Mouse (Mus musculus) fibroblast of lung, adult 2 months (primary cell): ENCODE measurements at regions not wholly inside any gene's neighbourhood (a gene's known extent, or its start where the extent isn't known, plus 50 kb on each side); places are given as distances from the start of the nearest gene placed in this dataset.
A peak's percentile ranks its signal among the peaks of the same experiment; 100 is the strongest.

Experiments
- DNase-seq: peaks from one replicate; pipeline ENCODE4 v3.0.0-alpha.2; 2011; ENCODE audit warnings: low read depth

DNA sequence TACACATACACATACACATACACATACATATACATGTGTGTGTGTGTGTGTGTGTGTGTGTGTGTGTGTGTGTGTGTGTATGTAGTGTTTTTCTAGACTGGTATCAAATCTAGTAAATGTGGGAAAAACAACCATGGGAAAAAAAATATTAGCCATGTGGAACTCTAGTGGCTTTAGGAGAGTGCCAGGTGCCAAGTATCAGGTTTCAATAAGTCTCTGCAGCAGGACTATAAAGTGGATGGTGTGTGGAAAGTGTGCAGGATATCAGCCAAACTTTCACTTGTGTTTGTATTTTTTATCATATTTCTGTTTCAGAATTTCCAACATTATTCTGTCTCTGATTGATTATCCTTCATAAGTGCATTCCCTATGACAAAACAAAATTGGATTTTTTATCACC lies 653.3 kb upstream of the Fam98a start:
- no peak for DNase-seq

DNA sequence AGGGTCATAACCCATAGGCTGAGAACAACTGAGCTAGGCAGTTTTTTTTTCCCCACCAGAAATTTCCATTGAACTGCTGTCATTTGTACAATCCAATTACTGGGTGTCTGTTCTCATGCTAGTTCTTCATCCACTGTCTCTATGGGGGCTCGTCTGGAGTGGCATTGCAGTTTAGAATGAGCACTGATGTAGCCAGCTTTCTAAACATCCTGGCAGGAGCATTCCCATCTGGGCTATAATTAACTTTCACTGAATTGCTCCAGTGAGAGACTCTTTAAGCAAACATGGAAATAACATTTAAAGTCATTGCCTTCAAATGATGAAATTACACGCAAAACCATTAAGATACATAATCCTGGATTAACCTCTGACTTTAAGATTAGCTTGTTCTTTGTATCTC lies 633.1 kb upstream of the Fam98a start:
- DNase-seq, result no peak

DNA sequence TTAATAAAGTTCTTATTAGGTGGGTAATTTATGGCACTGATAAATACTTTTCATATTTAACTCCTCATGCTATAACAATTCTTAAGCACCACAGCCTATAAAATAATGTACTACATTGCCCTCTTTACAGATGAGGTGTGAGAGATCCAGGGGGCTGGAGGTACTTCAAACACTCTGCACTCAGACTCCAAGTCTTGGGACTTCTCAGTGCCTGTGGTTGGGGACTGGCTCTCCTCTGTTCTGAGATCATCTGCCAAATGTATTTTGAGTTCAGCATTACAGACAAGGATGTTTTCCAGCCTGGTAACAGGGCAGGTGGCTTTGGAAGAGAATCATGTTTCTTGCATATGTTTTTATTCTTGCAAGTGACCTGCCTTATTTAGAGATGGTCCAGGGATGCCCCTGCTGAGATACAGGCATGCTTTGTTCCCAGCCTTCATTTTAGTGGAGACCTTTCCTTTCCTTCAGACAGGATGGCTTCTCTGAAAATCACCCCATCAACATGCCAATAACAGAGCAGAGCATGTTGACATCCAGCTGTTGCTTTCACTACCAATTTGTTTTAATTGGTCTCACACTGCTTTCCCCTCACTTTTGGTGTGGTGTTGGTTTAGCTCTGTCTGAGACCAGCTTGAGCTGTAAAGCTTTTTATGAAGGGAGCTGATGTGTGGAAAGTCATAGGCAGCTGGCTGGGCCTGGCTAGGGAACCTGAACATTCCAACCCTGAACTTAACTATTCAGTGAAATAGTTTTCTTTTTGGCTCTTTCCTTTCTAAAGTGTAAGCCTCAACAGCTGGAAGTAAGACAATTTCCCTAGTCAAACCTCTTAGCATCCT lies 585.1 kb upstream of the Fam98a start:
- DNase-seq, result no peak

- no peak for DNase-seq
These were observed 582.3 kb upstream of the Fam98a start for GRCm38 (mm10) chr17:76134030-76134429.

- peak; percentile 8 for DNase-seq
These were observed 573.5 kb upstream of the Fam98a start for GRCm38 (mm10) chr17:76125260-76125659.

DNA sequence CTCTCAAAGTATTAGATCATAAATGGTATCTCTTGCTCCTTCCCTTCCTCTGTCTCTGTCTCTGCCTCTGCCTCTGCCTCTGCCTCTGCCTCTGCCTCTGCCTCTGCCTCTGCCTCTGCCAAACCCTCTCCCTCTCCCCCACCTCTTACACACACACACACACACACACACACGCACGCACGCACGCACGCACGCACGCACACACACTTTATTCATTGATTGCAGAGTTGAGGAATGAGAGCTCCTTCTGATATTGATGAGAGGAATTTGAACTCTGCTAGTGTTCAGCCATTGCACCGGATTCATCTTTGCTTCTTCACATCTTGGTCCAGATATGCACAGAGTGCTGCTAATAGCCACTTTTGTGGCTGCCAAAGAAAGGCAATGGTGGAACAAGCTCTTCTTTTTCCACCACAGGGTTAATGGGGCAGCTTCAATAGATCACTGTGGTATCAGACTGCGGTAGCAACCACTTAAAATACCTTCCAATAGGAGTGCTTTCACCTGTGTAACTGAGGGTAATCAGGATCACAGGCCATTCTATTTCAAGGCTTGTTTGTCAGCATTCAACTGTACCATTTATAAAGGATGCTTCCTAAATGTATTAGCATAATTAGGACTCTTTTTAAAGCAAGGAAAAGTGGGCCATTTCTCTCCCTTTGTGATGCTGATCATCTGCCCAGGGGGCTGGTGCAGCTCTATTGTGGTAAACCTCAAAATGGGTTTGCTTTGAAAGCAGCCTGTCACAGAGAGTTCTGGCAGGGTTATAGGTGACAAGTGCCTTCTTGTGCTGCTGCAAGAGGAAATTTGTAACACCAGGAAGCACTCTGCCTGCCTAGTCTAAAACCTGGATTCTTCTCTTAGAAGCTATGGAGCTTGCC lies 559.8 kb upstream of the Fam98a start:
- no peak for DNase-seq

DNA sequence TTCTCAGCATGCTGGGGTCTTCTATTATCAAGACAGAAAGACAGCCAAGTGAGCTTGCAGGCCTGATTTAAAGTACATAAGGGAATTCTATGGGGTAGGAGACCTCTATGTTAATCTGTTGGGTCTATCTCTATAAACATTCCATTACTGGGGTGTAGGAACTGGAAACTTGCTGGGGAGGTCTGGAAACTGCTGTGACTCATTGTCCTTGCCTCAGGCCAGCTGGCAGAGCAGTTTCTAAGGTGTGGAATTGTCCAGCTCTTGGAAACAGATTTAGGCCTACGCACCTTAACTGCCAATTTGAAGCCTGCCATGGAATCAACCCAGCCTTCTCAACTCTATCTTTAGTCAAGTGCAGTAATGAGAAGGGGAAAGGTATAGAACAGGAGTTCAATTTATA lies 559.1 kb upstream of the Fam98a start:
- DNase-seq, result no peak

GRCm38 (mm10) chr17:76083536-76083935 lies 531.8 kb upstream of the Fam98a start:
- no peak for DNase-seq

DNA sequence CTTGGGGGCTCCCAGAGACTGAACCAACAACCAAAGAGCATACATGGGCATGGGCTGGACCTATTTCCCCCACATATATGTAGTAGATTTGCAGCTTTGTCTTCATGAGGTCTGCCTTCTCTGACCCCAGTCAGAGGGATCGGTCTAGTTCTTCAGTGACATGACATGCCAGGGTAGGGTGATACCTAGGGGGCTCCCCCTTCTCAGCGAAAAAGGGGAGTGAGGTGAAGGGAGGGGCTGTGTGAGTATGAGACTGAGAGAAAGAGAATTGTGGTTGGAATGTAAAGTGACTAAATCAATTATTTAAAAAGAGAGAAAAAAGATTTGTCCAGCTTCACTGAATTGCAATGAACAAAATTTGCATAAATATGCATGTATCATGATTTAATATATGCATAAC lies 530.0 kb upstream of the Fam98a start:
- no peak for DNase-seq

DNA sequence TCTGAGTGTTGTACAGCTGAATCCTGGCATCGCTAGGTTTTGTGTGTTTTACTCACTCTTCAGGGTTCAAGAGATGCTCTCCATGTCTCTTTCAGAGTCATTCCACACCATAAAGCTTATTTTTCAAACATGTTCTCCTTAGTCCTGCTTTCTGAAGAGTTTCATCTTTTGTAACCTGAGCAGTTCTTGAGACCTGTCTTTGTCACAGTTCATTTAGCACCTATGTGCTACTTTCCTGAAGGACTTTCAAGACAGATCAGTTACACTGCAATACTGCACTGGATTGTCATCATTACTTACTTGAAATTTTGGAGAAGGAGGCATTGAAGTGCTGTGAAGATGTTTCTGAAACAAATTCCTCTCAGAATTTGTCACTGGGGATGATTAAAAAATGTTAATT lies 494.7 kb upstream of the Fam98a start:
- DNase-seq, result no peak

- no peak for DNase-seq
These were observed 481.0 kb upstream of the Fam98a start for GRCm38 (mm10) chr17:76032710-76033109.

DNA sequence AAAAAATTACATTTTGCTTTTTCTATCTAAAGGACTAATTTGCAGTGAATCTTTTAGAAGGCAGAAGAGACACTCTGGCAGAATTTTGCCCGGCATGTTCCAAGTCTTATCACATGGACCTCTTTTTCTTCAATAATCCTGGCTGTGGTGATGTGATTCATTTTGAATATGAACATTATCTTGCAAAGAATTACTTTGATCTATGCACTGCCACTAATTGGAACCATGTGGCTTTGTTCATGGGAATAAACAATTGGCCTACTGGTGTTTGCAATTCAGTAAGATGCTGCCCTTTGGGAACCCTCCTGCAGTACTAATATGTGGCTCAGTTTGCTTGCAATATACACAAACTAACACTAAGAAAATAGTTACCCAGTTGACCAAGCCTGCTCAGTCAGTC lies 456.3 kb upstream of the Fam98a start:
- DNase-seq, result no peak

- no peak for DNase-seq
These were observed 451.1 kb upstream of the Fam98a start for GRCm38 (mm10) chr17:76002836-76003235.

GRCm38 (mm10) chr17:75961371-75961770 lies 409.6 kb upstream of the Fam98a start:
- DNase-seq, result no peak

DNA sequence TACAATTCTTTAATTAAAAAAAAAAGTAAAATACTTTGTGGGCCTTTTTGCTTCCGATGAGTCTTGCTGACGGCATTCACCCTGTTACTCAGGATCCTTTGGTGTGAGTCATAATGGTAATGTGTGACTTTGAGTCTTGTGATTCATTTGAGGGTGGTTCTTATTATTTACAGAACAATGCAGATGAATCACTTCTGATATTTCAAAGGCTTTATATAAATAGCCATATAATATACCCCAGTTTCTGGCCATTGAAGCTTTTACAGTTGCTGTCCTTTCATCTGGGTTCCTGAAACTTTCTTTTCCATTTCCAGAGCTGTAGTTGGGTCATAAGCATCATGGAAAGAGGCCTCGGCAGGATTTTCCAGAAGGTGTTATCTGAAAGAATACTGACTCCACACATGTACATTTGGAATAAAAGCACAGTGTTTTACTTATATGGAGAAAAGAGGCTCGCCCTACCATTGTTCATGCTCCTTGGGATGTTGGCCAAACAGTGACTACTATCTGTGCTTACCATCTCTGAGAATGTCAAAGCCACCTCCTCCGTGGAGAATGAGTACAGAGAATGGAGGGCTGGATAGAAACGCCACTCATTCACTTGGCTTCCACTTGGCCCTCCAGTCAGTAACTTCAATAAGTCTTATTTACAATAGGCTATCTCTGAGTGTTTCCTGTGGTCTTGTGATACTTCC lies 385.1 kb upstream of the Fam98a start:
- DNase-seq, result no peak

DNA sequence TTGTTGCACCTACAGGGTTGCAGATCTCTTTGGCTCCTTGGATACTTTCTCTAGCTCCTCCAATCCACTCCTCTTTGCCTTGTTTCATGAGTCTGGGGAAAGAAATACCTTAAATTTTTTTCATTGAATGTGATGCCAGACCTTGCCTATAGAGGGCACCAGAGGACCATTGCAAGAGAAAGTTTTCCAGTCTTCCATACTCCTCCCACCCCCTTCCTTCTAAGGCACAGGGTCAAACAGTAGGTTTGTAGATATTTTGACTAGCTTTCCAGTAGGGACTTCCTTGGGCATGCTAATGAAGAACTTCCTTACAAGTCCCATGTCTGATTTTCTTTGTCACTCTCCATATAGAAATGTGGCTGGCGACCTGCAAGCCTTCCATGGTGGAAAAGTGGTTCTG lies 379.3 kb upstream of the Fam98a start:
- DNase-seq, result no peak

GRCm38 (mm10) chr17:75920240-75920639 lies 368.5 kb upstream of the Fam98a start:
- DNase-seq, result no peak

DNA sequence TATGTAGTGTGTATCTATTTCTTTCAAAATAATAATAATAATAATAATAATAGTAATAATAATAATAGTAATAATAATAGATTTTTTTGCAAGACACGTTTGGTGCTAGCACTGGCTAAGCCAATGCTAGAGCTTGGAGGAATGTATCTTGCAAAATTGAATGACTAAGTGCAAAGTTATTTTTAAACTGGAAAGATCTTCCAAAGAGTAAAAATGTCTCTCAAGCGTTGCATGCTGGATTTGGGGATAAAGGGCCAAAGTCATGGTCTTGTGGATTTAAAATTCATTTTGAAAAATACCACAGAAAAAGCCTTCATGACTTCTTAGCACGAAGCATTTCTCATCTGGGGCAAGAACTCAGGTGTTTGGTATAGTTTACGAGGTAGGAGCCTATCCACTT lies 365.3 kb upstream of the Fam98a start:
- no peak for DNase-seq

GRCm38 (mm10) chr17:75916590-75916989 lies 364.8 kb upstream of the Fam98a start:
- DNase-seq, result no peak

DNA sequence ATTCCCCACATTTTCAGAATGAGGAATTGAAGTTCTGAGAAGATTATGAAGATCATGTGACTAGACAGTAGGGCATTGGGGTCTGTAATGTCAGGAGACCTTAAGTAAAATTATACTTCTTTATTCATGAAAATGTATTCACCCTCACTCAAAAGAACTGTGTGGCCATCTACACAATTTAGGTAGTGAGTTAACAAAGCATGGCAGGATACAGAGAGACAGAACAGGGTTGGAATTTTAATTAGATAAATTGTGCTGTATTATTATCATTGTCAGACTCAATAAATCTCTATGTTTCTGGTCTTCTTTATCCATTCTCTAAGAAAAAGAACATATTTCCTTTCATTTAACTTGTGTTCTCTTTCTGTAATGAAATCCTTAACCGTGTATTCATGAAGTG lies 363.5 kb upstream of the Fam98a start:
- no peak for DNase-seq

DNA sequence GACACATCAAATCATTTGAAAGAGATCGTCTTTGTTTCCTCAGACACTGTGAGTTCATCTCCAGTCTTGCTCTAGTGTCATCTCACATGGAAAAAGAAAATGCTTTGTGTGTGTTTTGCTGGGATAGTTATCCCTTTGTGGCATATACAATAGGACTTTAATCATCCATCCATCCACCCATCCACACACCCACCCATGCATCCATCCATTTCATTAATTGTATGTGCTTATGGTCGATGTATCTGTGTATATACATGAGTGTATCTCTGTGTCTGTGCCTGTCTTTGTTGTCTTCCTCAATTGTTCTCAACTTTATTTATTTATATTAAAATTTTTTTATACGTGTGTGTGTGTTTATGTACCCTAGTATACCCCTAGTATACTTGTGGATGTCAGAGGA lies 355.3 kb upstream of the Fam98a start:
- no peak for DNase-seq

- no peak for DNase-seq
These were observed 354.9 kb upstream of the Fam98a start for GRCm38 (mm10) chr17:75906643-75907042.

DNA sequence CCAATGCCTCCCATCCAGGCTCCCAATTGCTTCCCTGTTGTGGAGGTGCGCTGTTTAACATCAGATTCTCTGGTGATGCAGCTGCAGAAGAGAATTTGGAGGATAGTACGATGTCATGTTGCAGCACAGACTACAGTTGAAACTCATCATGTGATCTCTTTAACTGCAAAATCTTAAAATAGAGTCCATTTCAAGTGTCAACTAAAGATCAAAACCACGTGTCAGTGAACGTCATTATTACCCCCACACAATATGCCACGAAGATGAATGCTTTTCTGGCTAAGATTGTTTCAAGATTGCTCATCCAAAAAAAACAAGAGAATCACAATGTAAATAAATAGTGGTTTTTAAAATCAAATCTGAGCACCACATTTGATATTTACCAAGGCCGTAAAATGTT lies 343.7 kb upstream of the Fam98a start:
- no peak for DNase-seq
